Mouse (Mus musculus): ENCODE measurements at regions not wholly inside any gene's neighbourhood (a gene's known extent, or its start where the extent isn't known, plus 50 kb on each side); places are given as distances from the start of the nearest gene placed in this dataset.

DNA sequence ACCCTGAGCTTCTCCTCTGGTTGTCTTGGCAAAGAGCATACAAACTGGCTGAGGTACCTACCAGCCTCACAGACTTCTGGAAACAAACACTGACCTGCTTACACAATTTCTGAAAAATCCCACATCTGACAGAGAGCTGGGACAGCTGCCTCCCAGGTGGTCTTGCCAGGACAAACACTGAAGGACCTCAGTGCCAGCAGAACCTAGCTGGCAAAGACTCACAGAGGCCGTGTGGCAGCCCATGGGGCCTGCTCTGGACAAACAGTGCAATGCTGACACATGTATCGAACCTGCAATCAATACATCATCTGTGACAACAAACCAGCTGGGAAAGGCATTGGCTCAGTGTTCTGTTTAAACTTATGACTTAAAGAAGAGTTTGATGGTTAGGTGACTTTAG is 167.4 kb downstream of the Pax1 start:
- no peak for DNase-seq (ENCODE audit: extremely low spot score in 1 of 2, low spot score in 1 of 2)

DNA sequence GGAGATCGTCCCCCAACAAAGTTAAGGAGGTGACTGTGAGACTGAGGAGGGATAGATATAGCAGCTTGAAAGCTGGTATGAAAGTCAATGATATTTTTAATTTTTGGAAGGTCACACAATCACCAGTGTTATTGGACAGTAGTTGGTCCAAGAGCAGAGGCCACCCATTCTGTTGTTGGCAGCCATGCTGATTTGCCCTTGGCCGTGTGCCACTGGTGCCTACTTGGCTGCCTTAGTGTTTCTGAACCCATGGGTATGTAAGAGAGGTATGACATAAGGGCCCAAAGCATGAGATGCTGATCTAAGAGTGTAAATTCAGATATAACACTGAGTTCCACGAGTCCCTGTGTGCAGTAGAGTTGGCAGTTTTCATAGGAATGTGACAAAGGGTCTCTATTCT is 153.7 kb downstream of the Pax1 start:
- DNase-seq (ENCODE audit: extremely low spot score in 1 of 2, low spot score in 1 of 2): no peak

DNA sequence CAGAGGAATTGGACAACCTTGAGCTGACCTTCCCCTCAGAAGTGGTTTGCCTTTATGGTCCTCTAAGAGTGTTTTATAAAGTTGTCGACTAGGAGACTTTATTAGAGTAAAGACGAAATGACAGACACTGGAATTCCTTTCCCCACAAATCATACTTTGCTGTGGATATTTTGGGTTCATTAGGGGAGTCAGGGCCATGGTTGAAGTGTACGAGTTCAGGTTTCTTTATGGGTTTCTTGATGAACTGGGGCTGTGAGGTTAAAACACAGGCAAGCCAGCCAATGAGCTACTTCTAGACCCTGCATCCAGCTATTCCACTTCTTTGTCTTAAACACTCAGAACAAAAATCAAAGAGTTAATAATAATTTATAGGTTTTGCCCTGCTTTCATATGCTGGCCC is 153.0 kb downstream of the Pax1 start:
- no peak for DNase-seq (ENCODE audit: extremely low spot score in 1 of 2, low spot score in 1 of 2)

DNA sequence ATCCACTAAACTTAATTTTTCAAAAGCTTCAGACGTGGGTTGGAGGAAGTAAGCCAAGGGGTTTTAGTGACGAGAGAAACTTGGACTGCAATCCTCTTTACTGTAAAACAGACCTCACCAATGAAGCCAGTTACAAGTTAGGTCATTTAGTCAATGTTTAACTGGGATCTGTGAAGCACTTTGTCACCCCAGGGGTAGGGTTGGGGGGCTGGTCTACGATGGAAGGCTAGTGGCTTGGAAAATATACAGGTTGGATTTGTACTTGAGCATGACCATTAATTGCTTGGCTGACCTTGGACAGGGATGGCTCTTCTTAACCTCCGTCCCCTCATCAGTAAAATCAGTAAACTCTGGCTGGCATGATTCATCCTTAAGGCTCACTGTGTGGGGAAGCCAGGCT is 142.2 kb downstream of the Pax1 start:
- DNase-seq (ENCODE audit: extremely low spot score in 1 of 2, low spot score in 1 of 2): no peak

DNA sequence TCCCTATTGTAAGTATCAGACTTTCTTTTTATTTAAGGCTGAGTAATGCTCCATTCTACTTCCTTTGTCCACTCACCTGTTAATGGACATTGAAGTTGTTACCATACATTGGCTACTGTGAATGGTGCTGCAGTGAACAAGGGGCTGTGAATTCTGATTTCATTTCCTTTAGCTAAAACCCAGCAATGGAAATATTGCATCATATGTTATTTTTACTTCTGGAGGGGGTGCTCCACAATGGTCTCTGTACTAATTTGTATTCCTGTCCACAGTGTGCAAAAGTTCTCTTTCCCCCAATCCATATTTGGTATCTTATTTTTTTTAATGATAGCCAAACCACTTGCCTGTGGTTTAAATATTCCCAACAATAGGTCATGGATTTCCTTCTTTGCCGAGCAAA is 137.0 kb downstream of the Pax1 start:
- no peak for DNase-seq (ENCODE audit: extremely low spot score in 1 of 2, low spot score in 1 of 2)

DNA sequence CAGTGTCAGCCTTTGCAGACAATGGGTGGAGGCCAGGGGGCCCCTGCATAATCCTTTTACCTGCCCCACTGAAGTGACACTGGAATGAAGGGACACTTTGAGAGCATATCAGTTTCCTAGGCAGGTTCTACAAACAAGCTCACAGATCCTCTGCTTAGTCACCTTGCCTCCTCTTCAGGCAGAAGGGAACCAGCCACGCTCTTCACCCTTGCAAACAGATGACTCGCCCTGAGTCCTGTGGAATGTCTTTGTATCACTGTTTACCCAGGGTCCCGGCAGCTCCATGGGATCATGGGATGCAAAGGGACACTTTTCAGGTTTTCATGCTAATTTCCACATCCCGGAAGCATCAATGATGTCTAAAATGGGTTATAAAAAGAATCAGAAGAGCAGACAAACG is 94.2 kb downstream of the Pax1 start:
- DNase-seq (ENCODE audit: extremely low spot score in 1 of 2, low spot score in 1 of 2): no peak

DNA sequence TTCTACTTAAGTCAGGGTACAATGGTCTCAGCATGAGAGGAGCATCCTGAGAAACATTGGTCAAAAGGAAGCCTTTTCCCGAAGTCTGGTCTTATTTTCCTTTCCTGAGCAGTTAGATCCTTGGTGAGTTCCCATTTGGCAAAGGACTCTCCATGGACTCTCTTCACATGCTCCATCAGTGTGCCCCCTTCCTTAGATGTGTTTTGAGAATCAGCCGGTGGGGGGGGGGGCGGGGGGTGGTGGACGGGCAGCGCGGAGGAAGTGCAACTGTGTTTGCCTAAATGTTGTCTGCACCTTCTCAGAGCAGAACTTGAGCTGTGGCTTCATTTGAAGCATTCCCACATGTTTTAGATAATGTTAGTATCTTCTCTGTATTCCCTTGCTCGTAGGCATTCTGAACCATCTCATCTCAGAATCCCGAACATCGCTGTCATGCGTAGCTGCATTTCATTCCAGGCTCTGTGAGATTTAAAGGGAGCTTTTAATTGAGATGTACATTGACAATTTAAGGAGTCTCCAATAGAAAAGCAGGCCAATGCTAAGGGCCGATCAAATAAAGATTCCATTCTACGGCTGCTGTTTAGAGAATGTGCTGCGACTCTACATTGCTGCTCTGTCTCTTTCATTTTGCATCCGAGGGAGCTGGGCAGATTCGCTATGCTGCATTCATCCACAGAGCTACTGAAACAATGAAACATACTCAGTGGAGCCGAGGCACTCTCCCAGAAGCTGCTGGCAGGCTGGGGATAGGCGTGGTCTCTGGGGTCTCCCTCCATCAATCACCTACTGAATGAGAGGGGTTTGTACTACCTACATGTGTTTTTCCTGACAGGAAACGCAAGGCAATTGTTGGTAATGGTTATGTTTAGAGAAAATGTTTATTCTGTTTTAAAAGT is 92.9 kb downstream of the Pax1 start:
- peak; percentile 3 to 37 for DNase-seq (ENCODE audit: extremely low spot score in 1 of 2, low spot score in 1 of 2)
